Mouse (Mus musculus): ENCODE results near the gene Hoxb7.

Gene Hoxb7

GRCm38 (mm10) chr11:96284041-96284749 is 2.2 kb upstream of the Hoxb7 start:
- in situ Hi-C loops (cut with MboI, MseI): no loop called here

GRCm38 (mm10) chr11:96284774-96285734 is 1.4 kb upstream of the Hoxb7 start:
- in situ Hi-C loops (cut with MboI, MseI): loop anchor here (5.0 kb wide), 1 partner anchor 577 kb away; no protein-coding TSS in a partner anchor

GRCm38 (mm10) chr11:96286739-96287385 is 439 bp downstream of the Hoxb7 start:
- in situ Hi-C loops (cut with MboI, MseI): loop anchor here (5.0 kb wide), 1 partner anchor 575 kb away; no protein-coding TSS in a partner anchor

- in situ Hi-C loops (cut with MboI, MseI): loop anchor here (5.0 kb wide), 1 partner anchor 575 kb away; no protein-coding TSS in a partner anchor
Measured at GRCm38 (mm10) chr11:96287411-96287810, 988 bp downstream of the Hoxb7 start.

GRCm38 (mm10) chr11:96288455-96289221 is 2.2 kb downstream of the Hoxb7 start:
- in situ Hi-C loops (cut with MboI, MseI): loop anchor here (5.0 kb wide), 1 partner anchor 574 kb away; no protein-coding TSS in a partner anchor

GRCm38 (mm10) chr11:96289293-96289692 is 2.9 kb downstream of the Hoxb7 start:
- in situ Hi-C loops (cut with MboI, MseI): loop anchor here (5.0 kb wide), 1 partner anchor 573 kb away; no protein-coding TSS in a partner anchor

- in situ Hi-C loops (cut with MboI, MseI): loop anchor here (5.0 kb wide), 1 partner anchor 572 kb away; no protein-coding TSS in a partner anchor
Measured at GRCm38 (mm10) chr11:96289837-96290236, 3.4 kb downstream of the Hoxb7 start.

- in situ Hi-C loops (cut with MboI, MseI): no loop called here
Measured at GRCm38 (mm10) chr11:96290705-96291355, 4.4 kb downstream of the Hoxb7 start.

GRCm38 (mm10) chr11:96291681-96292564 is 5.5 kb downstream of the Hoxb7 start, which contains the start of gene Hoxb6:
Hoxb6 (plus strand) TSS chr11:96292476.
- in situ Hi-C loops (cut with MboI, MseI): no loop called here

GRCm38 (mm10) chr11:96292565-96293301 is 6.3 kb downstream of the Hoxb7 start:
- in situ Hi-C loops (cut with MboI, MseI): no loop called here

GRCm38 (mm10) chr11:96293302-96293921 is 7.0 kb downstream of the Hoxb7 start:
- in situ Hi-C loops (cut with MboI, MseI): no loop called here

GRCm38 (mm10) chr11:96294245-96295091 is 8.0 kb downstream of the Hoxb7 start:
- in situ Hi-C loops (cut with MboI, MseI): no loop called here

GRCm38 (mm10) chr11:96295092-96295835 is 8.8 kb downstream of the Hoxb7 start:
- in situ Hi-C loops (cut with MboI, MseI): no loop called here

- in situ Hi-C loops (cut with MboI, MseI): no loop called here
Measured at GRCm38 (mm10) chr11:96296997-96297396, 10.6 kb downstream of the Hoxb7 start.

GRCm38 (mm10) chr11:96297428-96297827 is 11.0 kb downstream of the Hoxb7 start:
- in situ Hi-C loops (cut with MboI, MseI): no loop called here

GRCm38 (mm10) chr11:96297968-96298635 is 11.7 kb downstream of the Hoxb7 start:
- in situ Hi-C loops (cut with MboI, MseI): no loop called here
